Mouse (Mus musculus) thymus, adult 2 months (tissue): ENCODE measurements at regions not wholly inside any gene's neighbourhood (a gene's known extent, or its start where the extent isn't known, plus 50 kb on each side); places are given as distances from the start of the nearest gene placed in this dataset.

Experiments used
- DNase-seq: peaks from one replicate; pipeline ENCODE4 v3.0.0; 2021
- H3K27ac ChIP-seq: fragments of 200-500 bp; 2 replicates; pipeline ENCODE4 v1.5.1; 2012; ENCODE audit warnings: low read length, control low read depth; ENCODE audit not compliant: control insufficient read depth, insufficient read depth
- H3K27me3 ChIP-seq: fragments of 200-500 bp; 2 replicates; pipeline ENCODE4 v1.6.1; 2012; ENCODE audit warnings: mild to moderate bottlenecking, low read length, moderate library complexity, mixed read lengths; ENCODE audit not compliant: control insufficient read depth, insufficient read depth
- H3K36me3 ChIP-seq: fragments of 200-500 bp; 2 replicates; pipeline ENCODE4 v1.6.1; 2012; ENCODE audit warnings: mild to moderate bottlenecking, low read length, moderate library complexity; ENCODE audit not compliant: control insufficient read depth, insufficient read depth
- H3K4me1 ChIP-seq: fragments of 200-500 bp; replicated peaks from 2 replicates; pipeline ENCODE4 v1.6.1; 2012; ENCODE audit warnings: low read length; ENCODE audit not compliant: control insufficient read depth, insufficient read depth
- H3K4me3 ChIP-seq: fragments of 200-500 bp; 2 replicates; pipeline ENCODE4 v1.5.1; 2012; ENCODE audit warnings: mild to moderate bottlenecking, low read length, control low read depth, moderate library complexity; ENCODE audit not compliant: control insufficient read depth, insufficient read depth
- CTCF ChIP-seq: fragments of 200-500 bp; IDR thresholded peaks from 2 replicates; pipeline ENCODE4 v1.5.1; 2012; ENCODE audit warnings: mild to moderate bottlenecking, control low read depth, low read length, moderate library complexity, borderline replicate concordance; ENCODE audit not compliant: control insufficient read depth, poor library complexity, insufficient read depth; ENCODE audit errors: extremely low read depth
- POLR2A ChIP-seq: fragments of 200-500 bp; IDR thresholded peaks from 2 replicates; pipeline ENCODE4 v1.6.1; 2012; ENCODE audit warnings: mild to moderate bottlenecking, low read length, control low read depth, moderate library complexity; ENCODE audit not compliant: control insufficient read depth, poor library complexity, insufficient read depth; ENCODE audit errors: extremely low read depth
- WGBS: fragments of 180-500 bp; shearing (Covaris S2); methylation state at CpG from one replicate; pipeline ENCODE4 v1.1.7; 2018; 5-methylcytosine and 5-hydroxymethylcytosine counted together

- 44% methylated on average over 3 of the region's 3 CpGs for WGBS
- Histone ChIP-seq H3K27me3 (no peaks in the 10 kb centered on the region), H3K4me3 (no peak overlapping the region), H3K4me1 (no peaks in the 10 kb centered on the region), H3K27ac (no peak overlapping the region), H3K36me3 (no peaks in the 10 kb centered on the region)
- no peak for DNase-seq
- TF ChIP-seq POLR2A (no peak), CTCF (no peak)
Observed at GRCm38 (mm10) chr5:106172162-106172561, 285.8 kb downstream of the Barhl2 start.

GRCm38 (mm10) chr5:106170405-106170804 is 287.6 kb downstream of the Barhl2 start:
- DNase-seq = no peak
- Histone ChIP-seq H3K36me3 (no peaks in the 10 kb centered on the region), H3K27me3 (no peaks in the 10 kb centered on the region), H3K4me1 (no peaks in the 10 kb centered on the region), H3K4me3 (no peak overlapping the region), H3K27ac (no peak overlapping the region)
- TF ChIP-seq CTCF = no peak
- TF ChIP-seq POLR2A = no peak
- 91% methylated on average over 4 of the region's 4 CpGs for WGBS

GRCm38 (mm10) chr5:106167556-106167955 is 290.4 kb downstream of the Barhl2 start:
- no peak overlapping the region for H3K4me3 ChIP-seq
- DNase-seq = no peak
- H3K27ac ChIP-seq = no peak overlapping the region
- H3K27me3 ChIP-seq = no peaks in the 10 kb centered on the region
- WGBS = 89% methylated on average over 11 of the region's 11 CpGs
- TF ChIP-seq CTCF = no peak
- TF ChIP-seq POLR2A = no peak
- no peaks in the 10 kb centered on the region for H3K36me3 ChIP-seq
- no peaks in the 10 kb centered on the region for H3K4me1 ChIP-seq

GRCm38 (mm10) chr5:106166266-106166665 is 289.9 kb downstream of the Zfp326 start:
- no peak for DNase-seq
- TF ChIP-seq POLR2A (no peak), CTCF (no peak)
- Histone ChIP-seq H3K4me3 (no peak overlapping the region), H3K36me3 (no peaks in the 10 kb centered on the region), H3K27ac (no peak overlapping the region), H3K27me3 (no peaks in the 10 kb centered on the region), H3K4me1 (no peaks in the 10 kb centered on the region)
- WGBS = 71% methylated on average over 5 of the region's 5 CpGs

GRCm38 (mm10) chr5:106164190-106164589 is 287.8 kb downstream of the Zfp326 start:
- 88% methylated on average over 8 of the region's 8 CpGs for WGBS
- H3K36me3 ChIP-seq = no peaks in the 10 kb centered on the region
- no peaks in the 10 kb centered on the region for H3K27me3 ChIP-seq
- DNase-seq = no peak
- no peaks in the 10 kb centered on the region for H3K4me1 ChIP-seq
- TF ChIP-seq CTCF = no peak
- TF ChIP-seq POLR2A = no peak
- no peak overlapping the region for H3K27ac ChIP-seq
- no peak overlapping the region for H3K4me3 ChIP-seq

- Histone ChIP-seq H3K36me3 (no peaks in the 10 kb centered on the region), H3K4me3 (no peak overlapping the region), H3K27me3 (no peaks in the 10 kb centered on the region), H3K4me1 (no peaks in the 10 kb centered on the region), H3K27ac (no peak overlapping the region)
- WGBS = 47% methylated on average over 12 of the region's 12 CpGs
- TF ChIP-seq CTCF (no peak), POLR2A (no peak)
- no peak for DNase-seq
Observed at GRCm38 (mm10) chr5:106162981-106163653, 286.8 kb downstream of the Zfp326 start.

- TF ChIP-seq CTCF (no peak), POLR2A (no peak)
- no peaks in the 10 kb centered on the region for H3K4me1 ChIP-seq
- no peak overlapping the region for H3K27ac ChIP-seq
- DNase-seq = no peak
- H3K27me3 ChIP-seq = no peaks in the 10 kb centered on the region
- H3K4me3 ChIP-seq = no peak overlapping the region
- no peaks in the 10 kb centered on the region for H3K36me3 ChIP-seq
Observed at GRCm38 (mm10) chr5:106139109-106139508, 262.7 kb downstream of the Zfp326 start.
